Mouse (Mus musculus): ENCODE measurements at regions not wholly inside any gene's neighbourhood (a gene's known extent, or its start where the extent isn't known, plus 50 kb on each side); places are given as distances from the start of the nearest gene placed in this dataset.

- TF ChIP-seq POLR2A (IDR thresholded peaks at IDR 0.05; ENCODE audit: borderline replicate concordance, insufficient read depth, low read length) = no peak
- TF ChIP-seq CTCF (IDR thresholded peaks at IDR 0.05; ENCODE audit: borderline replicate concordance, insufficient read depth, low read depth, low read length) = no peak
- peak in 1 of 2 experiments; percentile 13 for DNase-seq
- WGBS = 56% methylated on average over 9 of the region's 9 CpGs
- no peak overlapping the region for H3K4me3 ChIP-seq (replicated peaks; ENCODE audit: insufficient read depth, low read depth, low read length)
- no peak overlapping the region for H3K27ac ChIP-seq (ENCODE audit: insufficient read depth, low read length)
- H3K27me3 ChIP-seq (ENCODE audit: control insufficient read depth, insufficient read depth, low read length) = no peaks in the 10 kb centered on the region
- H3K4me1 ChIP-seq (ENCODE audit: control insufficient read depth, insufficient read depth, low read length) = no peaks in the 10 kb centered on the region
These were observed 120.7 kb upstream of the Bmper start for GRCm38 (mm10) chr9:23101990-23102796.

- no peak for DNase-seq
- Histone ChIP-seq H3K4me3 (replicated peaks; ENCODE audit: insufficient read depth, low read depth, low read length) (no peak overlapping the region), H3K4me1 (ENCODE audit: control insufficient read depth, insufficient read depth, low read length) (no peaks in the 10 kb centered on the region), H3K27ac (ENCODE audit: insufficient read depth, low read length) (no peak overlapping the region), H3K27me3 (ENCODE audit: control insufficient read depth, insufficient read depth, low read length) (no peaks in the 10 kb centered on the region)
- WGBS = 82% methylated on average over 6 of the region's 6 CpGs
- TF ChIP-seq CTCF (IDR thresholded peaks at IDR 0.05; ENCODE audit: borderline replicate concordance, insufficient read depth, low read depth, low read length) = no peak
- TF ChIP-seq POLR2A (IDR thresholded peaks at IDR 0.05; ENCODE audit: borderline replicate concordance, insufficient read depth, low read length) = no peak
These were observed 111.4 kb upstream of the Bmper start for GRCm38 (mm10) chr9:23111500-23111899.

- no peak overlapping the region for H3K27ac ChIP-seq (ENCODE audit: insufficient read depth, low read length)
- WGBS = 83% methylated on average over 5 of the region's 5 CpGs
- no peak for DNase-seq
- no peak overlapping the region for H3K4me3 ChIP-seq (replicated peaks; ENCODE audit: insufficient read depth, low read depth, low read length)
- TF ChIP-seq POLR2A (IDR thresholded peaks at IDR 0.05; ENCODE audit: borderline replicate concordance, insufficient read depth, low read length) (no peak), CTCF (IDR thresholded peaks at IDR 0.05; ENCODE audit: borderline replicate concordance, insufficient read depth, low read depth, low read length) (no peak)
- no peaks in the 10 kb centered on the region for H3K4me1 ChIP-seq (ENCODE audit: control insufficient read depth, insufficient read depth, low read length)
- H3K27me3 ChIP-seq (ENCODE audit: control insufficient read depth, insufficient read depth, low read length) = no peaks in the 10 kb centered on the region
These were observed 107.8 kb upstream of the Bmper start for GRCm38 (mm10) chr9:23115026-23115425.

GRCm38 (mm10) chr9:23115540-23115939 is 107.3 kb upstream of the Bmper start:
- DNase-seq = no peak
- Histone ChIP-seq H3K4me1 (ENCODE audit: control insufficient read depth, insufficient read depth, low read length) (no peaks in the 10 kb centered on the region), H3K4me3 (replicated peaks; ENCODE audit: insufficient read depth, low read depth, low read length) (no peak overlapping the region), H3K27me3 (ENCODE audit: control insufficient read depth, insufficient read depth, low read length) (no peaks in the 10 kb centered on the region), H3K27ac (ENCODE audit: insufficient read depth, low read length) (no peak overlapping the region)
- TF ChIP-seq POLR2A (IDR thresholded peaks at IDR 0.05; ENCODE audit: borderline replicate concordance, insufficient read depth, low read length) (no peak), CTCF (IDR thresholded peaks at IDR 0.05; ENCODE audit: borderline replicate concordance, insufficient read depth, low read depth, low read length) (no peak)
- WGBS = 79% methylated on average over 5 of the region's 5 CpGs

- H3K4me1 ChIP-seq (ENCODE audit: control insufficient read depth, insufficient read depth, low read length) = no peaks in the 10 kb centered on the region
- DNase-seq = no peak
- 74% methylated on average over 1 of the region's 1 CpGs for WGBS
- no peaks in the 10 kb centered on the region for H3K27me3 ChIP-seq (ENCODE audit: control insufficient read depth, insufficient read depth, low read length)
- H3K4me3 ChIP-seq (replicated peaks; ENCODE audit: insufficient read depth, low read depth, low read length) = no peak overlapping the region
- TF ChIP-seq CTCF (IDR thresholded peaks at IDR 0.05; ENCODE audit: borderline replicate concordance, insufficient read depth, low read depth, low read length) = no peak
- TF ChIP-seq POLR2A (IDR thresholded peaks at IDR 0.05; ENCODE audit: borderline replicate concordance, insufficient read depth, low read length) = no peak
- H3K27ac ChIP-seq (ENCODE audit: insufficient read depth, low read length) = no peak overlapping the region
These were observed 106.6 kb upstream of the Bmper start for GRCm38 (mm10) chr9:23116311-23116710.

GRCm38 (mm10) chr9:23119811-23120210 is 103.1 kb upstream of the Bmper start:
- Histone ChIP-seq H3K4me1 (ENCODE audit: control insufficient read depth, insufficient read depth, low read length) (no peaks in the 10 kb centered on the region), H3K27me3 (ENCODE audit: control insufficient read depth, insufficient read depth, low read length) (no peaks in the 10 kb centered on the region; the same call in 1 of the 2 replicates), H3K27ac (ENCODE audit: insufficient read depth, low read length) (no peak overlapping the region), H3K4me3 (replicated peaks; ENCODE audit: insufficient read depth, low read depth, low read length) (no peak overlapping the region)
- 92% methylated on average over 4 of the region's 4 CpGs for WGBS
- DNase-seq = no peak
- no peak for TF ChIP-seq CTCF (IDR thresholded peaks at IDR 0.05; ENCODE audit: borderline replicate concordance, insufficient read depth, low read depth, low read length)
- TF ChIP-seq POLR2A (IDR thresholded peaks at IDR 0.05; ENCODE audit: borderline replicate concordance, insufficient read depth, low read length) = no peak

GRCm38 (mm10) chr9:23120814-23121213 is 102.1 kb upstream of the Bmper start:
- Histone ChIP-seq H3K27ac (ENCODE audit: insufficient read depth, low read length) (no peak overlapping the region), H3K4me1 (ENCODE audit: control insufficient read depth, insufficient read depth, low read length) (no peaks in the 10 kb centered on the region), H3K4me3 (replicated peaks; ENCODE audit: insufficient read depth, low read depth, low read length) (no peak overlapping the region), H3K27me3 (ENCODE audit: control insufficient read depth, insufficient read depth, low read length) (no peaks in the 10 kb centered on the region; the same call in 1 of the 2 replicates)
- 77% methylated on average over 2 of the region's 2 CpGs for WGBS
- no peak for DNase-seq
- TF ChIP-seq CTCF (IDR thresholded peaks at IDR 0.05; ENCODE audit: borderline replicate concordance, insufficient read depth, low read depth, low read length) (no peak), POLR2A (IDR thresholded peaks at IDR 0.05; ENCODE audit: borderline replicate concordance, insufficient read depth, low read length) (no peak)

GRCm38 (mm10) chr9:23122524-23122923 is 100.4 kb upstream of the Bmper start:
- Histone ChIP-seq H3K4me1 (ENCODE audit: control insufficient read depth, insufficient read depth, low read length) (no peaks in the 10 kb centered on the region), H3K4me3 (replicated peaks; ENCODE audit: insufficient read depth, low read depth, low read length) (no peak overlapping the region), H3K27me3 (ENCODE audit: control insufficient read depth, insufficient read depth, low read length) (no peaks in the 10 kb centered on the region; the same call in 1 of the 2 replicates), H3K27ac (ENCODE audit: insufficient read depth, low read length) (no peak overlapping the region)
- TF ChIP-seq CTCF (IDR thresholded peaks at IDR 0.05; ENCODE audit: borderline replicate concordance, insufficient read depth, low read depth, low read length) (no peak), POLR2A (IDR thresholded peaks at IDR 0.05; ENCODE audit: borderline replicate concordance, insufficient read depth, low read length) (no peak)
- no peak for DNase-seq
- WGBS = 86% methylated on average over 5 of the region's 5 CpGs
